Mouse (Mus musculus): ENCODE results near the gene Aire. TPM values are rescaled to one million over a fixed set of nuclear protein-coding genes. Genes with fewer than 3 reads are reported as not detected.

Aire gene
- polyA plus RNA-seq, 1 experiment from 2014 or later = 0.21 TPM

- DNase-seq (ENCODE audit: low spot score) = no peak
- no peak overlapping the region for H3K27ac ChIP-seq
- no peaks in the 10 kb centered on the region for H3K9me3 ChIP-seq (replicated peaks)
Observed at GRCm38 (mm10) chr10:78074977-78075376, 31.6 kb upstream of the Aire start.

DNA sequence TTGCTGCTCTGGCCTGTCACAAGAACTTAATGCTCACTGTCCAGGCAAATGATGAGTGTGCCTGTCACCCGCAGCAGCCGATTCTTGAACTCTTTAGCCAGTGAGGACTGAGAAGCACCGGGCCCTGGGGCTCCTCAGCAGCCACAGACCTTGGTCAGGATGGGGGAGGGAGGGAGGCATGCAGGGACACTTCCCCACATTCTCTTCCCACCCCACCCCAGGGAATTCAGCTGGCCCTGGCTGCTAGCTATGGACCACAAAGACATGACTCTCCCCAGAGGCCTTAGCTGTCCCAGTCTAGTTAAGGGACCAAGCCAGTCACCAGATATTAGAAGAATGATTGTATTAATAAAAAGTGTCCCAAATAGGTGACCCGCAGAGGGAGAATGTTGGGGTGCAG is 30.7 kb upstream of the Aire start:
- no peaks in the 10 kb centered on the region for H3K9me3 ChIP-seq (replicated peaks)
- no peak overlapping the region for H3K27ac ChIP-seq
- peaks cover 22% of the 10 kb centered on the region for H3K27me3 ChIP-seq (ENCODE audit: low read depth, poor library complexity, severe bottlenecking)
- peaks cover 10% of the 10 kb centered on the region for H3K4me1 ChIP-seq
- no peaks in the 10 kb centered on the region for H3K36me3 ChIP-seq
- no peak for DNase-seq (ENCODE audit: low spot score)
- 78% methylated on average over 4 of the region's 4 CpGs for WGBS
- no peak overlapping the region for H3K4me3 ChIP-seq

More at GRCm38 (mm10) chr10:78074977-78075376, 31.6 kb upstream of the Aire start:
- H3K27me3 ChIP-seq (ENCODE audit: low read depth, poor library complexity, severe bottlenecking) = peaks cover 18% of the 10 kb centered on the region
- no peak overlapping the region for H3K4me3 ChIP-seq
- peaks cover 2% of the 10 kb centered on the region for H3K4me1 ChIP-seq
- 88% methylated on average over 11 of the region's 11 CpGs for WGBS
- H3K36me3 ChIP-seq = no peaks in the 10 kb centered on the region

- WGBS = under 1% methylated on average over 66 of the region's 66 CpGs
Observed at GRCm38 (mm10) chr10:78069101-78070011, 25.9 kb upstream of the Aire start, which contains the start of gene Icosl. Gene Icosl (plus strand): TSS chr10:78069302.

DNA sequence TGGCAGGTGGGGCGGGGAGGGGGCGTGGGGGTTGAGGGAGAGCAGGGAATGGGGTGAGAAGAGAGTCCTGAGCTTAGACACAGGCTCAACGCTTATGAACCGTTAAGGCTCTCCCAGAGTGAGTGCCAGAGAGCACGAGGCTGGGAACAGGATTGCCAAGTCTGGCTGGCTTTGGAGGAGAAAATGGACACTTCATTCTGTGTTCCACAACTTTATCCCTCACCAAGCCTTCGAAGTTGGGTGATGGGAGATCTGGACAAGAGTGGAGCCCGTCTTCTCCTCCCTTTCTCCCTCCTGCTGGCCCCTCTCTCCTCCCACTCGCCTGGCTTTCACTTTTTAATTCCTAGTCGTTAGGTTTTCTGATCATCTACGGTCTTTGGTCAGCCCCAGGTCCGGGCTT is 25.1 kb upstream of the Aire start:
- H3K27ac ChIP-seq = peak overlapping the region; percentile 84
- no peaks in the 10 kb centered on the region for H3K36me3 ChIP-seq
- peaks cover 43% of the 10 kb centered on the region for H3K27me3 ChIP-seq (ENCODE audit: low read depth, poor library complexity, severe bottlenecking)
- H3K4me1 ChIP-seq = peaks cover 19% of the 10 kb centered on the region
- no peak for DNase-seq (ENCODE audit: low spot score)
- no peaks in the 10 kb centered on the region for H3K9me3 ChIP-seq (replicated peaks)
- 23% methylated on average over 11 of the region's 11 CpGs for WGBS
- H3K4me3 ChIP-seq = peak overlapping the region; percentile 70

More at GRCm38 (mm10) chr10:78069101-78070011, 25.9 kb upstream of the Aire start, which contains the start of gene Icosl:
- H3K27me3 ChIP-seq (ENCODE audit: low read depth, poor library complexity, severe bottlenecking) = peaks cover 43% of the 10 kb centered on the region
- peak within 1 kb of the TSS; percentile 84 for H3K27ac ChIP-seq
- peaks cover 19% of the 10 kb centered on the region for H3K4me1 ChIP-seq
- peak; percentile 83 for DNase-seq (ENCODE audit: low spot score)
- H3K4me3 ChIP-seq = peak within 1 kb of the TSS; percentile 70
- H3K36me3 ChIP-seq = no peaks in the 10 kb centered on the region
- no peaks in the 10 kb centered on the region for H3K9me3 ChIP-seq (replicated peaks)

DNA sequence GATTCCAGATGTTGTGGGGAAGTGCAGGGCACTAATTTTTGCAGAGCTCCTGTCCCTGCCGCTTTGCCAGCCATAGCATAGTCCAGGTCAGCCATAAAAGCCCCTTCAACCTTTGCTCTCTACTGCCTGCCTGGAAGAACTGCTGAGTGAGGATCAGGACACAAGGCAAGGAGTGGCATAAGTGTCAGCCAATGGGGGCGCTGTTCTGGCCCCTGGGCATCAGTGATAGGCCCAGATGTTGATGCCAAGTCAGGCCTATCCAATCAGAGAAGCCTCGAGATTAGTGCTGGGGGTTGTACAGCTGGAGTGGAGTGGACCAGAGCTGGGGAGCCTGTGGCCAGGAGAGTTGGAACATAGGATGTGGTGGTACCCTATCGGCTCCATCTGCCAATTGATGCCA is 23.8 kb upstream of the Aire start:
- Histone ChIP-seq H3K4me3 (no peak overlapping the region), H3K27me3 (ENCODE audit: low read depth, poor library complexity, severe bottlenecking) (peaks cover 43% of the 10 kb centered on the region), H3K36me3 (no peaks in the 10 kb centered on the region), H3K9me3 (replicated peaks) (no peaks in the 10 kb centered on the region), H3K4me1 (peaks cover 19% of the 10 kb centered on the region), H3K27ac (no peak overlapping the region)
- DNase-seq (ENCODE audit: low spot score) = no peak
- WGBS = 26% methylated on average over 4 of the region's 4 CpGs

DNA sequence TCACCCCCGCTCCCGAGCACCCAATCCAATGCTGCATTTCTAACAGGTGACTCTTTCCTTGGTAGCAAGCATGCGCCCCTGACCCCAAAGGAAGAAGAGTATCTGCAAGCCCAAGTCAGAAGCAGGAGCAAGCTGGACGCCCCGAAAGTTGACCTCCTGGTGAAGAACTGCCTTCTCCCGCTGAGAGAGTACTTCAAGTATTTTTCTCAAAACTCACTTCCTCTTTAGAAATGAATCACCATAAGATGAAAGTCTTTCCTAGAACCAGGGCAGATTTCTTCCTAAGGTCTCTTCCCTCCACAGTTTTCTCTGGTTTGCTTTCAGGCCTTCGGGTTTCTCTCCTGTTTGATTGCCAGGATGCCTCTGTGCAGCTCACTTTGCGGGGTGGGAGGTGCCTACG is 19.7 kb upstream of the Aire start:
- no peaks in the 10 kb centered on the region for H3K36me3 ChIP-seq
- no peak overlapping the region for H3K27ac ChIP-seq
- no peaks in the 10 kb centered on the region for H3K9me3 ChIP-seq (replicated peaks)
- 88% methylated on average over 9 of the region's 9 CpGs for WGBS
- H3K27me3 ChIP-seq (ENCODE audit: low read depth, poor library complexity, severe bottlenecking) = peaks cover 12% of the 10 kb centered on the region
- H3K4me3 ChIP-seq = no peak overlapping the region
- no peaks in the 10 kb centered on the region for H3K4me1 ChIP-seq
- no peak for DNase-seq (ENCODE audit: low spot score)

DNA sequence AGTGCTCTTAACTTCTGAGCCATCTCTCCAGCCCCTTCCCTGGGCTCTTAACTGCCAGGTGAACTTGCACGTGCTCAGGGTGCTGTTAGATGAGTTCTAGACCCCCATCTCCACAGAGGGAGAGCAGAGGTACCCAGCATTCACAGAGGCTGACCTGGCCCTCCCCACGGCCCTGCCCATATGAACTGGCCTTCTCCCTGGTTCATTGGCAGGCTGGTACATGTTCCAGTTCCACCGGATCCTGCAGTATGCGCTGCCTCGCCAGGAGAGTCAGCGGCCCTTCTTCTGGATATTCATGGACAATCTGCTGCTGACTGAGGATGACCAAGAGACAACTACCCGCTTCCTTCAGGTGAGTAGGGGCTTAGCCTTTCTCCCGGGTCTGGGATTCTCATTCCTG is 13.6 kb upstream of the Aire start:
- Histone ChIP-seq H3K27ac (no peak overlapping the region), H3K9me3 (replicated peaks) (no peaks in the 10 kb centered on the region), H3K4me1 (peaks cover 9% of the 10 kb centered on the region), H3K27me3 (ENCODE audit: low read depth, poor library complexity, severe bottlenecking) (no peaks in the 10 kb centered on the region), H3K4me3 (no peak overlapping the region), H3K36me3 (no peaks in the 10 kb centered on the region)
- DNase-seq (ENCODE audit: low spot score) = no peak
- WGBS = 89% methylated on average over 8 of the region's 8 CpGs

DNA sequence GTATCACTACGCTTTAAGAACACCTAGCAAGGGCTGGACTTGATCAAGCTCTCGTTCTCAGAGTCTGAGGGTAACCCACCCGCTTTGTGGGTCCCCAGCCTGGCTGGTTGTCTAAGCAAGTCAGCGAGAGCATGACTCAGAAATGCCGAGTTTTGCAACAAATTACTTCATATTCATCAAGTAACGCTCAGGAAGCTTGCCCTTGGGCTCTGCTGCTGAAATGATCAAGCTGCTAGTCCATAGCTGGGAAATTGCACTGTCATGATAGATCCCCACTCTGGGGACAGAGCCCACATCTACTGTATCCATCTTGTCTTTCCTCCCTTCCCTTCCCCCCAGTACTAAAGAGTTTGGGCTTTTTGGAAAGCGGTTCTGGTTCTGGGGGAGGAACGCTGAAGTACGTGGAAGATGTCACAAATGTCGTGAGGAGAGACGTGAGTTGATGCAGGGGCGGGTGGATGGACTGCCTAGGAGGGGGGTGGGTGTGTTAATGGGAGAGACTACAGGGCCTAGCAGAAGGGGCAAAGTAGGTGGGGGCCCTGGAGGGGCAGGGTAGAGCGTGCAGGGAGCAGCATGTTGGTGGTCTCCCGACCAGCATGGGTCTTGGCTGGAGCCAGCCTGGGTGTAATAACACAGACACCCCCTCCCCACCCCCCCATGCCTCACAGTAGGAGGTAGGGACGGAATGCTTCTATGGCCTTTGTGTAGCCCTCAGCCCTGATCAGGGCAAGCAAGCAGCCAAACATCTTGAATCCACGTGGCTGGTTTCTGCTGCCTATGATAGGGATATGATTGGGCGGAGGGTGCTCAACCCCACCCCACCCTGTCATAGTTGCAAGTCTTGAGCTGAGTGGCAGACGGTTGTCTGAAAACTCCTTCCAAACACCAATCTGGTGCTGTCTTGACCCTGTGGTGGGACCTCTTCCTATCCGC is 11.5 kb upstream of the Aire start:
- Histone ChIP-seq H3K27ac (no peak overlapping the region), H3K4me3 (no peak overlapping the region), H3K27me3 (ENCODE audit: low read depth, poor library complexity, severe bottlenecking) (no peaks in the 10 kb centered on the region), H3K36me3 (no peaks in the 10 kb centered on the region), H3K9me3 (replicated peaks) (no peaks in the 10 kb centered on the region), H3K4me1 (peaks cover 9% of the 10 kb centered on the region)
- 77% methylated on average over 19 of the region's 19 CpGs for WGBS
- DNase-seq (ENCODE audit: low spot score) = no peak

DNA sequence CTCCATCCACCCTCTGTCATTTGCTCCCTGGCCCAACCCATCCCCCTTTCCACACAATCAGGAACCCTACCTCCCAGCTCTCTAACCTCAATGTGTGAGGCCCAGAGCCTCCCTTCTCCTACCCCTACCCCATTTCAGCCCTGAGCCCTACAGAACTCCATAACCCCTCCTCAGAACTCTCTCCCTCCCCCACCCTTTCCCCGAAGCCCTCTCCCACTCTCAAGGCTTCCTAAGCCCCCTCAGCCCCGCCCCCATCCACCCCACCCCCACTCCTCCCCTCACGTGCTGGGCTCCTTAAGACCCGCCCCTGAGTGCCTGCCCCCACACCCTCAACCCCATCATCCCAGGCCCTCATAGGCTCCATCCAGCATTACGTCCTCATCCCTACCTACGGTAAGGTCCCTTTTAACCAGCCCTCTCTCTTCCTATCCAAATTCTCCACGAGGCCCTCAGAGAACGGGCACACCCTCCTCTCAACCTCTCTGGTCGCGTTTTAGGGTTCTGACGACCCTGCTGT is 6.2 kb upstream of the Aire start:
- no peak for DNase-seq (ENCODE audit: low spot score)
- Histone ChIP-seq H3K4me1 (peaks cover 4% of the 10 kb centered on the region; the same call in 1 of the 2 replicates), H3K9me3 (replicated peaks) (no peaks in the 10 kb centered on the region), H3K27ac (no peak overlapping the region), H3K27me3 (ENCODE audit: low read depth, poor library complexity, severe bottlenecking) (0 out of 2 replicates have a peak, but pooled peaks cover 5% of the 10 kb centered on the region), H3K36me3 (no peaks in the 10 kb centered on the region), H3K4me3 (no peak overlapping the region)
- WGBS = 55% methylated on average over 11 of the region's 11 CpGs

- no peaks in the 10 kb centered on the region for H3K36me3 ChIP-seq
- peaks cover 18% of the 10 kb centered on the region; the same call in 1 of the 2 replicates for H3K27me3 ChIP-seq (ENCODE audit: low read depth, poor library complexity, severe bottlenecking)
- H3K4me3 ChIP-seq = no peak overlapping the region
- H3K4me1 ChIP-seq = peaks cover 10% of the 10 kb centered on the region
- H3K27ac ChIP-seq = no peak overlapping the region
- no peaks in the 10 kb centered on the region for H3K9me3 ChIP-seq (replicated peaks)
- no peak for DNase-seq (ENCODE audit: low spot score)
- 85% methylated on average over 10 of the region's 10 CpGs for WGBS
Observed at GRCm38 (mm10) chr10:78048061-78048730, 4.8 kb upstream of the Aire start.

DNA sequence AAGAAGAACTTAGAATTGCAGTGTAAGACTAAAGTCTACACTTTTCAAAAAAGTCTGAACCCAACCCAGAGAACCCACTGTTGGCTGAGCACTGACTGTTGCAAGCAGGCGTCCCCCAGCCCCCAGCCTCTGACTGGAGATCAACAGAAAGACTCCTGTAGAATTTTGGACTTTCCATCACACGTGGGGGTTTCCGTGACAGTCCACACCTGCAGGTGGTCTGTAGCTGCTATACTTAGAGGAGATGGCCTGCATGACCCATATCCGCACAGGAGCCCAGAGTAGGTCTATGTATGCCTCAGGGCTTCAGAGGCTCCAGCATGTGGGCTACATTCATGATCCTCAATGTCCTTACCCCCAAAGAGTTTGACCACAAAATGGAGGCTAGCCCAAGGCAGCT is 3.0 kb upstream of the Aire start:
- Histone ChIP-seq H3K4me3 (no peak overlapping the region), H3K9me3 (replicated peaks) (no peaks in the 10 kb centered on the region), H3K27ac (no peak overlapping the region), H3K4me1 (peaks cover 28% of the 10 kb centered on the region), H3K36me3 (no peaks in the 10 kb centered on the region), H3K27me3 (ENCODE audit: low read depth, poor library complexity, severe bottlenecking) (peaks cover 23% of the 10 kb centered on the region)
- WGBS = 87% methylated on average over 4 of the region's 4 CpGs
- DNase-seq (ENCODE audit: low spot score) = no peak

DNA sequence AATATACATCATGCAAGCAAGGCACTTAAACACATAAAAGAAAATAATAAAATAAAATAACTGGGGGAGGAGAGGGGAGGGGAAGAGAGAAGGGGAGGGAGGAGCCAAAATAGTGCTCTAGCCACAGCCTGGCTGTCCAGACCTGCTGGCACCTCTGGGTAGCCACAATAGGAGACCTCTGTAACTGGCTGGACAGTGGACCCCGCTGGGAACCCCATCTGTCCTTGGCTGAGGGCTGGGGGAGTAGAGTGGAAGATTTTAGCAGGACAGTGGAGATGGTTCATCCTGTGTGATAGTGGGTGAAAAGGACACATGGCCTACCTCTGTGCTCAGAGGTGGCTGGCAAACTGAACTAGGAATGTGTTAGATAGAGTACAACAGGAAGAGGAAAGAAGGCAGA is 1.1 kb upstream of the Aire start:
- no peak overlapping the region for H3K4me3 ChIP-seq
- no peak overlapping the region for H3K27ac ChIP-seq
- no peaks in the 10 kb centered on the region for H3K36me3 ChIP-seq
- no peaks in the 10 kb centered on the region for H3K9me3 ChIP-seq (replicated peaks)
- peaks cover 23% of the 10 kb centered on the region for H3K27me3 ChIP-seq (ENCODE audit: low read depth, poor library complexity, severe bottlenecking)
- no peak for DNase-seq (ENCODE audit: low spot score)
- WGBS = 73% methylated on average over 1 of the region's 1 CpGs
- H3K4me1 ChIP-seq = peaks cover 27% of the 10 kb centered on the region

Data from limb, embryonic 10.5 days (tissue).